Mouse (Mus musculus) ES-CJ7 (cell line): Measurements from ENCODE around the gene Lhx5.

Source experiments
- DNase-seq: peaks from one replicate; pipeline ENCODE4 v3.0.0; 2011; ENCODE audit warnings: low read depth, low spot score

The Lhx5 gene

GRCm38 (mm10) chr5:120431649-120432485 is at the start of gene Lhx5:
TSS of gene Lhx5 (plus strand) at chr5:120431699.
- peak; percentile 76 for DNase-seq

DNA sequence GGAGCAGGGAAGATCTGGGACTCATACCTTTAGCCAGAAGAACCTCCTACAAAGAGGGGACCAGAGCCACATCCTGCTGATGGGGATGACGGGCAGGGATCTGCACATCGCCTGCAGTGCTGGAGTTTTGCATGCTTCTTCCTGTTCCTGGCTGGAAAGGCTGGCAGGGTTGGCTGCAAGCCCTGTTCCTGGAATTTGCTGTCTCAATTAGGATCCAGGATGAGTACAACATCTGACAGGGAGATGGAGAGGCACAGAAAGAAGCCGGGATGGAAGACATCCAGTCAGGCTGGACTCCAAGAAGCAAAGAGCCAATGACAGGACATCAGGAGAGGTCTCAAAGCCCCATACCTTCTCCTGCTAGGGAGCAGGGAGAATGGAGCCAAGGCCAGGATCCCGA is 45.1 kb upstream of the Lhx5 start:
- DNase-seq: no peak

DNA sequence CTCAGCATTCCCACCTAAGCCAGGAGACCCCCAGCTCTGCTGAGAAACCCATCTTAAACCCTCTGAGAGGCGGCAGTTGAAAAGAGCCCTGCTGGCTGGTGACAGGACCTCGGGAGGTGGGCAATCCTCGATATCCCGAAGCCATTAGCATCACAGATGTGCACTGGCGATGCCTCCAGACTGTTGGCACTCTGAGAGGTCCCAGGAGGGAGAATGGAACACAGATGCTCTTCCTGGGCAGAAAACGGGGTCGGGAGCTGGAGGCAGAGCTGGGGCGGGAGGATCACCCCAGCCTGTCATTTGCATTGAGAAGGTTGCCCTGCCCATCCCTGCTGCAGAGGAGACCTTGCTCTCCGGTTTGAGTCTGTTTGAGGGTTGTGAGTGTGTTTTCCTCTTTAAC is 42.7 kb upstream of the Lhx5 start:
- DNase-seq: no peak

GRCm38 (mm10) chr5:120389973-120390372 is 41.5 kb upstream of the Lhx5 start:
- no peak for DNase-seq

GRCm38 (mm10) chr5:120393871-120394667 is 37.4 kb upstream of the Lhx5 start:
- no peak for DNase-seq

DNA sequence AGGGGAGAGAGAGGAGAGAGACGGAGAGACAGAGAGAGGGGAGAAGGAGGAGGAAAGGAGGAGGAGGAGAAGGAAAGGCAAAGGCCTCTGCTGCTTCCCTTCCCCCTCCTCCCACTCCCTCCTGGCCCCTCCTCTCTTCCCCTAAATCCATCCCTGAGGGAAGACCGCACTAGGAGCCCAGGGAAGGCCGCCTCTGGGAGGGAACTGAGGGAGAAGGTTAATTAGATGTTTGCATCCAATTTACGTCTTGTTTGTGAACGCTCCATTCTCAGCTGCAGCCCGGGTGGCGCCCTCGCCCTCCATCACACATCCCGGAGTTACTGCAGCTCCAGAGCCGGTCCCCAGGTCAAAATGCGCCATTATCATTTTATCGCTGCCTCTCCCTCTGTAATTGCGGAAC is 33.5 kb upstream of the Lhx5 start:
- DNase-seq: no peak

DNA sequence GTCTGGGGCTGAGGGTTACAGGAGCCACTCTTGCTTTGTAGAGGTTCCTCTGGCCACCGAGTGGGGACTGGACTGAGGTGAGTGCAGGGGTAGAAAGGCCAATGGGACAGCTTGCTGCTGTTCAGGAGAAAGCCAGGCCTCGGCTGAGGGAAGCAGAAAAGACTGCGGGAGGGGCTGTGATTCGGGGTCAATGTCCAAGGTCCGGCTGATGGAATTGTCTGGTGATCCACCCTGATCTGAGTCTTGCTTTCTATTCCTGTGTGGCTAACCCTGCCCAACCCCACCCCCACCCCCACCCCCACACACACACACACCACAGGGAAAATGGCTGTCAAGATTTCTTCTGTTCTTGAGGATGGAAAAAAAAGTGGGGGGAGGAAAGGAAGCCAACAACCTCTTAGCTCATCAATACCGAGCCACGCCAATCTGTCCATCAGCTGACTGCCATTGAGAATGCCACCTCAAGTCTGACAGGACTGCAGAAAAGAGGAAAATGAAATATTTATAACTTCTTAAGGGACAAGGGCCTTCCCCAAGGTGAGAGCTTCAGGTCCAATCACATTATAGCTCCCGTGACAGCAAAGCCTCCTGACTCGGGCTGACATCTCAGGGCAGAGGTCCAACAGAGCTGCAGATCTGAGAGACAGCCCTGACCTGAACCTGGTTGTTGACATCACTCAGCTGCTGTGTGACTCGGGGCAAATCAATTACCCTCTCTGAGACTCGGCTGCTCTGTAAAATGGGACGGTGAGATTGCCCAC is 26.5 kb upstream of the Lhx5 start:
- DNase-seq: no peak

- DNase-seq: no peak
Observed at GRCm38 (mm10) chr5:120408933-120409332, 22.6 kb upstream of the Lhx5 start.

- peak; percentile 74 for DNase-seq
Observed at GRCm38 (mm10) chr5:120409385-120410378, 21.8 kb upstream of the Lhx5 start.

- DNase-seq: peak; percentile 53
Observed at GRCm38 (mm10) chr5:120413436-120413835, 18.1 kb upstream of the Lhx5 start.

DNA sequence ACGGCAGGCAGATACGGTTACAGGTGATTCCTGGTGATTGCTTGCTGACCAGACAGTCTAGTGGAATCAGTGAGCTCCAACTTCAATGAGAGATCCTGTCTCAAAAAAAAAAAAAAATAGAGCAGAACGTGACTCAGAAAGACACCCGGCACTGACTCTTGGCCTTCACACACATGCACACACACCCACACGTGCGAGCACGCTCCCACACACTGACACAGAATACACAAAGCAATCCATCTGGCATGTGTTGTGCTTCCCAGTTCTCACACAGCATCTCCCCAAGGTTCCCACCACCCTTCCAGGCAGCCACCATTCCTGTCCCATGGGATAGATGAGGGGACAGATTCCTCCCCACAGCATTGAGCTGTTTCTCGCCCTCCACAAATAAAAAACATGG is 11.4 kb upstream of the Lhx5 start:
- DNase-seq: no peak

GRCm38 (mm10) chr5:120424039-120424438 is 7.5 kb upstream of the Lhx5 start:
- peak; percentile 92 for DNase-seq

GRCm38 (mm10) chr5:120424657-120425056 is 6.8 kb upstream of the Lhx5 start:
- DNase-seq: no peak

GRCm38 (mm10) chr5:120425711-120426110 is 5.8 kb upstream of the Lhx5 start:
- peak; percentile 61 for DNase-seq

- DNase-seq: no peak
Observed at GRCm38 (mm10) chr5:120426572-120426971, 4.9 kb upstream of the Lhx5 start.

- DNase-seq: no peak
Observed at GRCm38 (mm10) chr5:120427451-120427938, 4.0 kb upstream of the Lhx5 start.

GRCm38 (mm10) chr5:120428189-120428838 is 3.2 kb upstream of the Lhx5 start:
- DNase-seq: no peak

GRCm38 (mm10) chr5:120428990-120429389 is 2.5 kb upstream of the Lhx5 start:
- DNase-seq: peak; percentile 79

GRCm38 (mm10) chr5:120429692-120430091 is 1.8 kb upstream of the Lhx5 start:
- no peak for DNase-seq

GRCm38 (mm10) chr5:120431001-120431583 is 407 bp upstream of the Lhx5 start:
- peak; percentile 89 for DNase-seq
